Mouse (Mus musculus) NIH3T3 (cell line): ENCODE data around the gene Map1b.

Source experiments
- DNase-seq: peaks from one replicate; pipeline ENCODE4 v3.0.0-alpha.2; 2012; ENCODE audit warnings: low read depth

Gene Map1b

GRCm38 (mm10) chr13:99528456-99528855 lies 12.1 kb upstream of the Map1b start:
- DNase-seq: peak; percentile 71

- no peak for DNase-seq
Observed at GRCm38 (mm10) chr13:99527936-99528335, 11.6 kb upstream of the Map1b start.

DNA sequence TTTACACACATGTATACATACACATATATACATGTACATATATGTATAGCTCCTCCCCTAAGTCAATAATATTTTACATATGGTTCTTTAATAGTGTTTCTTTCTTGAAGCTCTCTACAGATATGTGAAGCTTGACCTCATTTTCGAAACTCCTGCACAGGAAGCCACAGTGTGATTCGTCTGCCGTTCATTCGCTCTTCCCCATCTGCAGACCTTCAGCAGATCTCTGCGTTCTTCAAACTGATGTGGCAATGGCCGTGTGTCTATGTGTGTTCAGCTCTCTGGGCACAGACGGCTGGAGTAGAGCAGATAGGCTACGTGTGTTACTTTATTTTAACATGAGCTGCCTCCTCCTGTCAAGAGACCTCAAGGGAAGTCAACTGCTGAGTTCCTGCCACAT lies 9.2 kb upstream of the Map1b start:
- no peak for DNase-seq

- no peak for DNase-seq
Observed at GRCm38 (mm10) chr13:99517836-99518235, 1.5 kb upstream of the Map1b start.

GRCm38 (mm10) chr13:99515736-99516447 lies 448 bp downstream of the Map1b start:
- peak; percentile 32 for DNase-seq

DNA sequence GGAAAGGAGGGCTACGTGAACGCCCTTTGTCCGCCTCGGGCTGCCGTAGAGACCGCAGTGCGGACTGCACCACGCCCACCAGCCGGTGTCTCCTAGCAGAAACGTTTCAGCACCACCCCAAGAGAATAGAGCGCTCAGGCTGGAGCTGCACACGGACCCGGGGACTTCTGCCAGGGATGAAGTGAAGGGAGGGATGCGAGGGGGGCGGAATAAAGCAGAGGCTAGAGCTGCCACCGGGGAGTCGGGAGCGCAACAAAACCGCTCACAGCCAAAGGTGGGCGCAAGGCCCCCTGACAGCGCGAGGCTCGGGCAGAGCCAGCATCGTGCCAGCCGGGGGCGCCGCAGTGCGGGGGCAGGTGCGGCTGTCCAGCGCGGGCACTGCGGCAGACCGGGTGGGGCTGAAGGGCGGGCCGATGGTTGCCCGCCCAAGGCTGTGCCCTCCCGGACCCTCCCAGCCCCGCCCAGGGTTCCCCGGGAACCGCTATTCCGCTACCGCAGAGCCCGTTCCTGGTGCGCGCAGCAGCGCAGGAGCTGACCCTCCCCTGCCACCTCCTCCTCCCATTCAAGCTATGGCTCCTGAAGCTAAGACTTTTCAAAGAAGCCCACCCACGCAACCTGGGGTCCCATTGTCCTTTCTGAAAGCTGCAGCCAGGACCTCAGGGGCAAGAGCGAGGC lies 1.3 kb downstream of the Map1b start:
- DNase-seq: peak; percentile 71

GRCm38 (mm10) chr13:99513990-99514389 lies 2.4 kb downstream of the Map1b start:
- DNase-seq: no peak

GRCm38 (mm10) chr13:99513138-99513537 lies 3.2 kb downstream of the Map1b start:
- peak; percentile 59 for DNase-seq

GRCm38 (mm10) chr13:99509896-99510295 lies 6.4 kb downstream of the Map1b start:
- no peak for DNase-seq

- DNase-seq: peak; percentile 76
Observed at GRCm38 (mm10) chr13:99506580-99506962, 9.8 kb downstream of the Map1b start.

GRCm38 (mm10) chr13:99505826-99506579 lies 10.3 kb downstream of the Map1b start:
- DNase-seq: peak; percentile 34

DNA sequence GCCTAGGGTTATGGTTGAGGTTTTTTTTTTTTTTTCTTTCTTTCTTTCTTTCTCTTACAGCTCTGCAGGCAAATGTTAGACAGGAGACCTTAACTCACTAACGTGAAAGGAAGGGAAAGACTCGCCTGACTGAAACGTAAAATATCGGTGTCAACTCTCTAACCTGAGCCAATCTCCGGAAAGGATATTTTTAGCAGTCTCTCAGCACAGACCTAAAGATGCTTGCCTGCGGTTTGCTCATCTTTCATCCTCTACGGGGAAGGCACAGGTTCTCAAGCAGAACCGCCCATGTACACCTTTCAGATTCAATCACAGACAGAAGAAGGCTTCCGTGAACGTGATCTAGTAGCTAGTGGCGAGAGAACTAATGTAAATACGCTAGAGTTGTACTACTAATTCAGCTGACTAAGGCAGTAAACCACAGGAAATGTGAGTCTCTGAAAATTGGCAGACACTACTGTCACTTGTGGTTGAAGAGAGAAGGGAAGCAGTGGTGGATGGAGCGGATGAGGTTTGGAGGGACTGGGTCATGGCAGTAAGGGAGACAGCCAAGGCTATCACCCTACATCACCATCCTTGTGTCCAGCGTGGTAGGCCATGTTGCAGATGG lies 12.9 kb downstream of the Map1b start:
- peak; percentile 37 for DNase-seq

DNA sequence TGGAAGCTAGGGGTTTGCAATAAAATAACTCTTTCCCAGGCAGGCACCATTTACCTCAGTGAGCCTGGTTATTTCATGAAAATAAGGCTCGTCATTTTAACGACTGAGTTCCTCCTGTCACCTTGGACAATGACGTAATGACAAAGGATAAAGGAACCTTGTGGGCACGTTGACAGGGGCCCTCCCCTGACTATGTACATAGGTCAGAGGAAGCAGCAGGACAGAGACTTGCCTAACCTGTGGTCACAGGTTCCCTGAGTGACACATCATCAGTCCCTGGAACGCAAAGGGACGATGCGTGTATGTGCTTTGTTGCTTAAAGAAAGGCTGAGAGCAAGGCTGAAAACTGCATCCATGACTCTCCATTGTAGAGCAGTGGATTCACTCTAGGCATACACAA lies 13.4 kb downstream of the Map1b start:
- no peak for DNase-seq

DNA sequence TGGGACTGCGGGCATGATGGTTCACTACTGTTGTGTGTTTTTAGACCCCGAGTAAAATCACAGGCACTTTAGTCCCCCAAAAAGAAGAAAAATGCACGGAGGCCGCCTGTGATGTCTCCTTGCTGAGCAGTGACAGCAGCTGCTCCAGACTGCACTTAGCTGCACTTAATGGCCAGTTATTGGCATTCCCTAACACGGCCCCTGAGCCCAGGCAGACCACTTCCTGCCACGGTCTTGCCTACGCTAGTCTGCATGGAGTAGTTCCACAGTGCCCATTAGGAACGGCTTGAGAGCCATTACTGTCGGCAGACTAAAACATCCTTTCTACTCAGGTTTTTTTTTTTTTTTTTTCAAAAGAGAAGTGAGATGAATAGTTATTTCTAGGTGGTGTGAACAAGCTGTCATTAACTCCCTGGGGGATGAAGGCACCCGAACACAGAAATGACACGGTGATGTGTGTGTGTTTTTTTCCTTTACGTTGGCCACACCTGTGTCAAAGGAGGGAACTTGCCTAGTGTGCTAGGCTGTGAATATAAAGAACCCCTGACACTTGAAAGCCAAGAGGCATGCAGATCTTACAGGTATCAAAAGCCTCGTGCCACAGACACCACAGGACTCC lies 14.1 kb downstream of the Map1b start:
- no peak for DNase-seq

DNA sequence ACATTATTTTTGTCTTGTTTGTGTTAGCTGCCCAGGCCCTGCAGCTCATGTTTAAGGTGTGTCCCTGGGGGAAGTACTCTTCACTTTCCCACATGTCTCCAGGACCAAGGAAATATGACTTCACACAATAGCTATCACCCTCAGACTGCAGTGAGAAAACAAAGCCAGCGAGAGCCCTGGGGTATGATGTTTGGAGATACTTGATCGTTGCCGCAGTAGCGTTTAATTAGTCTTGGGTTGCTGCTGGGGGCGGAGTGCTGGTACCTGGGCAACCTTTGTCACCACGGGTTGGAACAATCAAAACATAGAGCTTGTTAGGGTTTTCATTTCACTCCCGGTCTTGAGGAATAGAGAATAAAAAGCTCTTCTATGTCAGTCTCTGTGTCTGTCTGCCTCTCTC lies 14.9 kb downstream of the Map1b start:
- DNase-seq: no peak

GRCm38 (mm10) chr13:99500609-99501008 lies 15.7 kb downstream of the Map1b start:
- DNase-seq: no peak

GRCm38 (mm10) chr13:99499764-99500163 lies 16.6 kb downstream of the Map1b start:
- DNase-seq: no peak

GRCm38 (mm10) chr13:99496106-99496505 lies 20.2 kb downstream of the Map1b start:
- DNase-seq: no peak

GRCm38 (mm10) chr13:99494416-99494815 lies 21.9 kb downstream of the Map1b start:
- no peak for DNase-seq

- no peak for DNase-seq
Observed at GRCm38 (mm10) chr13:99493304-99493904, 22.9 kb downstream of the Map1b start.

DNA sequence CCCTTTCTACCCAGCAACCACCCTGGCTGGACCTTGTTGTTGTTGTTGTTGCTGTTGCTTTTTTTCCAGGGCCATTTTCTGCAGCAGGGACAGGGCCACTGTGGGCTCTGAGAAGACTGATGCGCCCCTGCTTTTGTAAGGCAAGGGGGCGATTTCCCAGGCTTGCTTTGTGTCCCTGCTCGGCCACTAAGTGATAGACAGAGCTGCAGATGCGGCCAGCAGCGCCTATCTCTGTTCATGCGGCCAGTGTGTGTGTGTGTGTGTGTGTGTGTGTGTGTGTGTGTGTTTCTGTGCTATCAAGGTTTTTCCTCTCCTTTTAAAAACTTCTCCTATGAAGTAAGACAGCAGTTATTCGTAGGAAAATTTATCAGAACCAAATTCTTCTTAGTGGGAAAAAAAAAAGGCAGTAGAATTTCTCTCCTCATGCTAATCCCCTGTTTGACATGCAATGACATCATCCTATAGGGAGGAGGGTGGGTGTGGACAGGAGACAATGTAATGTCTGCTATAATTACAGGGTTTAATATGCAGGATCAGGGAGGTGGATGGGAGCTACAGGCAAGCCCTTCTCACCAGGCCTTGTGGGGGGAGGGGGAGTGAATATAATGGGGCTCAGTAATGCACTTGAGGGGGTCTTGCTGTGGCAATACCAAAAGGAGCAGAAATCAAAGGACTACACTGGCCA lies 23.6 kb downstream of the Map1b start:
- DNase-seq: no peak
